Mouse (Mus musculus) megakaryocyte, embryonic 14.5 days (primary cell): Measurements from ENCODE around the gene Rnf185. TPM values are rescaled to one million over a fixed set of nuclear protein-coding genes. Genes with fewer than 3 reads are reported as not detected.

Experiments used
- H3K27me3 ChIP-seq: replicated peaks from 2 replicates; pipeline ENCODE3; 2012; ENCODE audit warnings: inconsistent platforms
- H3K36me3 ChIP-seq: replicated peaks from 2 replicates; pipeline ENCODE3; 2012; ENCODE audit warnings: low read length, inconsistent platforms, mixed read lengths
- H3K4me1 ChIP-seq: 2 replicates; pipeline ENCODE4 v1.6.1; 2012; ENCODE audit warnings: inconsistent platforms
- H3K4me3 ChIP-seq: replicated peaks from 2 replicates; pipeline ENCODE3; 2012; ENCODE audit warnings: moderate library complexity, mild to moderate bottlenecking, inconsistent platforms
- H3K9me3 ChIP-seq: 2 replicates; pipeline ENCODE4 v1.6.1; 2012; ENCODE audit warnings: inconsistent platforms
- FLI1 ChIP-seq: IDR thresholded peaks from 2 replicates; pipeline ENCODE4 v1.6.1; 2012; ENCODE audit warnings: low read length, inconsistent platforms, mixed read lengths
- GATA1 ChIP-seq: IDR thresholded peaks from 3 replicates; pipeline ENCODE4 v1.6.1; 2012; ENCODE audit warnings: mixed read lengths, low read length, inconsistent platforms, borderline replicate concordance
- polyA plus RNA-seq: library from polyadenylated mRNA; stranded (reverse); fragments of >175 nt; gene quantifications from 2 replicates; pipeline ENCODE4 v1.2.3, GENCODE M21; 2012; ENCODE audit warnings: low replicate concordance; ENCODE audit not compliant: insufficient read depth

Gene Rnf185
- polyA plus RNA-seq, 1 experiment, result 1.8 TPM

- Histone ChIP-seq H3K36me3 (peaks cover 68% of the 10 kb centered on the region), H3K4me1 (peaks cover 24% of the 10 kb centered on the region), H3K4me3 (no peak overlapping the region), H3K27me3 (no peaks in the 10 kb centered on the region), H3K9me3 (peaks cover 1% of the 10 kb centered on the region; the same call in 1 of the 2 replicates)
- TF ChIP-seq GATA1 (no peak), FLI1 (no peak)
Measured at GRCm38 (mm10) chr11:3386941-3387368, 65.2 kb downstream of the Rnf185 start.

GRCm38 (mm10) chr11:3382602-3383594 lies 69.3 kb downstream of the Rnf185 start:
- Histone ChIP-seq H3K4me1 (peaks cover 60% of the 10 kb centered on the region), H3K4me3 (no peak overlapping the region), H3K27me3 (no peaks in the 10 kb centered on the region), H3K36me3 (peaks cover 53% of the 10 kb centered on the region), H3K9me3 (peaks cover 4% of the 10 kb centered on the region; the same call in 1 of the 2 replicates)
- TF ChIP-seq FLI1 (no peak), GATA1 (no peak)

GRCm38 (mm10) chr11:3381148-3381814 lies 70.9 kb downstream of the Rnf185 start:
- TF ChIP-seq FLI1 (no peak), GATA1 (no peak)
- H3K4me3 ChIP-seq, result no peak overlapping the region
- peaks cover 57% of the 10 kb centered on the region for H3K36me3 ChIP-seq

GRCm38 (mm10) chr11:3379427-3379826 lies 72.7 kb downstream of the Rnf185 start:
- H3K4me3 ChIP-seq, result peak overlapping the region; percentile 46
- H3K27me3 ChIP-seq, result no peaks in the 10 kb centered on the region
- H3K36me3 ChIP-seq, result peaks cover 45% of the 10 kb centered on the region
- peaks cover 4% of the 10 kb centered on the region; the same call in 1 of the 2 replicates for H3K9me3 ChIP-seq
- peaks cover 72% of the 10 kb centered on the region for H3K4me1 ChIP-seq
- TF ChIP-seq FLI1 (no peak), GATA1 (0 out of 3 replicates have a peak, but pooled peaks have one; percentile 15)

More at GRCm38 (mm10) chr11:3381148-3381814, 70.9 kb downstream of the Rnf185 start:
- Histone ChIP-seq H3K4me1 (peaks cover 57% of the 10 kb centered on the region), H3K9me3 (peaks cover 4% of the 10 kb centered on the region; the same call in 1 of the 2 replicates), H3K27me3 (no peaks in the 10 kb centered on the region)

- H3K9me3 ChIP-seq, result no peaks in the 10 kb centered on the region
- TF ChIP-seq GATA1 (no peak), FLI1 (no peak)
- no peaks in the 10 kb centered on the region for H3K27me3 ChIP-seq
- H3K36me3 ChIP-seq, result peaks cover 30% of the 10 kb centered on the region
- peaks cover 83% of the 10 kb centered on the region for H3K4me1 ChIP-seq
- no peak overlapping the region for H3K4me3 ChIP-seq
Measured at GRCm38 (mm10) chr11:3374741-3375140, 77.4 kb downstream of the Rnf185 start.

- H3K27me3 ChIP-seq, result no peaks in the 10 kb centered on the region
- peaks cover 35% of the 10 kb centered on the region for H3K36me3 ChIP-seq
- peaks cover 80% of the 10 kb centered on the region for H3K4me1 ChIP-seq
- no peak overlapping the region for H3K4me3 ChIP-seq
- TF ChIP-seq FLI1 (no peak), GATA1 (no peak)
- H3K9me3 ChIP-seq, result no peaks in the 10 kb centered on the region
Measured at GRCm38 (mm10) chr11:3374293-3374645, 77.9 kb downstream of the Rnf185 start.

- no peak for TF ChIP-seq GATA1
- TF ChIP-seq FLI1, result no peak
- Histone ChIP-seq H3K4me3 (no peak overlapping the region), H3K36me3 (peaks cover 40% of the 10 kb centered on the region)
Measured at GRCm38 (mm10) chr11:3373591-3374292, 78.4 kb downstream of the Rnf185 start.

GRCm38 (mm10) chr11:3371599-3372295 lies 80.4 kb downstream of the Rnf185 start:
- peak overlapping the region; percentile 92 for H3K4me3 ChIP-seq
- no peak for TF ChIP-seq GATA1
- TF ChIP-seq FLI1, result no peak
- no peaks in the 10 kb centered on the region for H3K9me3 ChIP-seq
- H3K36me3 ChIP-seq, result peaks cover 35% of the 10 kb centered on the region
- peaks cover 66% of the 10 kb centered on the region for H3K4me1 ChIP-seq
- H3K27me3 ChIP-seq, result no peaks in the 10 kb centered on the region

More at GRCm38 (mm10) chr11:3373591-3374292, 78.4 kb downstream of the Rnf185 start:
- H3K4me1 ChIP-seq, result peaks cover 80% of the 10 kb centered on the region
- no peaks in the 10 kb centered on the region for H3K27me3 ChIP-seq
- H3K9me3 ChIP-seq, result no peaks in the 10 kb centered on the region
